Mouse (Mus musculus) myocyte (in vitro differentiated cells): Measurements from ENCODE around the gene Gm15056.

Experiments used
- MAX ChIP-seq: IDR thresholded peaks from one replicate; pipeline ENCODE4 v1.6.1; 2011; ENCODE audit warnings: low read depth, mild to moderate bottlenecking, control low read depth
- POLR2A ChIP-seq: IDR thresholded peaks from one replicate; pipeline ENCODE4 v1.6.1; 2011; ENCODE audit warnings: low read depth, mild to moderate bottlenecking, control low read depth, moderate library complexity; ENCODE audit not compliant: insufficient read length
- REST ChIP-seq: IDR thresholded peaks from one replicate; pipeline ENCODE4 v1.6.1; 2011; ENCODE audit warnings: mild to moderate bottlenecking, control low read depth, moderate library complexity; ENCODE audit not compliant: insufficient read depth, insufficient read length
- SRF ChIP-seq: IDR thresholded peaks from one replicate; pipeline ENCODE4 v1.6.1; 2011; ENCODE audit warnings: low read depth; ENCODE audit not compliant: control insufficient read depth, insufficient read length
- TCF3 ChIP-seq: IDR thresholded peaks from one replicate; pipeline ENCODE4 v1.6.1; 2011; ENCODE audit warnings: low read depth, control low read depth; ENCODE audit not compliant: insufficient read length
- USF1 ChIP-seq: IDR thresholded peaks from one replicate; pipeline ENCODE4 v1.6.1; 2011; ENCODE audit warnings: low read depth, mild to moderate bottlenecking, control low read depth, moderate library complexity

- TF ChIP-seq MAX: no peak
- no peak for TF ChIP-seq POLR2A
- no peak for TF ChIP-seq USF1
- TF ChIP-seq TCF3: no peak
- no peak for TF ChIP-seq REST
- no peak for TF ChIP-seq SRF
These were observed 27.8 kb downstream of the Gm15056 start for GRCm38 (mm10) chr8:20874608-20875007.
